Comparison of ENCODE assay signal across 21 mouse cellular contexts in the genomic region with DNA sequence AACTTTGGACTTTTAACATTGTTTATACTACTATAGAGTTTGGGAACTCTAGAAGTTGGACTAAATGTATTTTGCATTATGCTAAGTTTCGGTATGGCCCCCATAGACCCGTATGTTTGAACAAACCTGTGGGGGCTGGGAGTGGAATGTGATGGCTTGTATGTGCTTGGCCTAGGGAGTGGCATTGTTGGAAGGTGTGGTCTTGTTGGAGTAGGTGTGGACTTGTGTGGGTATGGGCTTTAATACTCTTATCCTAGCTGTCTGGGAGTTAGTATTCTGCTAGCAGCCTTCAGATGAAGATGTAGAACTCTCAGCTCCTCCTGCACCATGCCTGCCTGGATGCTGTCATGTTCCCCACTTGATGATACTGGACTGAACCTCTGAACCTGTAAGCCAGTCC.
A peak's percentile ranks its signal among the peaks of the same experiment; 100 is the strongest.
DNase-seq lines count a peak whose midpoint lies in the region; ATAC-seq lines count a peak whose summit lies in the region.
"Had no signal": no experiment of that assay in that cellular context is flagged by ENCODE, and none has a peak within 500 bp of the region (broad histone marks: within the 10 kb centered on the region; RNA-seq: fewer than 3 reads in every experiment).

No protein-coding gene starts in this region.

- no peak overlapping the region for H3K9ac ChIP-seq in liver, embryonic 11.5 days (ENCODE audit: low read depth, low read length)
- no peak overlapping the region for H3K9ac ChIP-seq in liver, embryonic 12.5 days
- H3K9ac ChIP-seq in liver, embryonic 16.5 days (ENCODE audit: low read depth, low read length), result no peak overlapping the region
- no peak overlapping the region for H3K9ac ChIP-seq in forebrain, embryonic 15.5 days (replicated peaks)
- H3K9ac ChIP-seq: embryonic facial prominence, embryonic 13.5 days; embryonic facial prominence, embryonic 15.5 days; forebrain, embryonic 13.5 days had no signal

- no peak overlapping the region for H3K4me2 ChIP-seq in liver, embryonic 11.5 days
- no peak overlapping the region for H3K4me2 ChIP-seq in liver, embryonic 12.5 days
- H3K4me2 ChIP-seq in liver, embryonic 16.5 days (ENCODE audit: low read depth, low read length), result no peak overlapping the region
- no peak overlapping the region for H3K4me2 ChIP-seq in forebrain, embryonic 15.5 days (replicated peaks)
- H3K4me2 ChIP-seq: embryonic facial prominence, embryonic 13.5 days; embryonic facial prominence, embryonic 15.5 days; forebrain, embryonic 13.5 days had no signal

- WGBS in liver, embryonic 11.5 days, result 94% methylated on average over 2 of the region's 2 CpGs
- 86% methylated on average over 2 of the region's 2 CpGs for WGBS in liver, embryonic 12.5 days (ENCODE audit: insufficient replicate concordance)
- WGBS in liver, embryonic 16.5 days (ENCODE audit: insufficient replicate concordance), result 83% methylated on average over 2 of the region's 2 CpGs
- 97% methylated on average over 2 of the region's 2 CpGs for WGBS in forebrain, embryonic 15.5 days

- DNase-seq in liver, embryonic 11.5 days (ENCODE audit: low spot score), result no peak
- DNase-seq in liver, result no peak
- DNase-seq in c-Kit-positive CD71-positive TER-119-positive erythroid progenitor cells, embryonic 14.5 days (ENCODE audit: low spot score), result no peak
- DNase-seq: adrenal gland, adult 2 months; adrenal gland, postnatal 10 days; adrenal gland, postnatal 25 days; cerebellum, adult 11-12 months; cerebellum, adult 2 months; cerebellum, adult 9-10 months; cerebellum, postnatal 10 days; cerebellum, postnatal 25 days had no signal

- H3K4me3 ChIP-seq in liver, embryonic 11.5 days (ENCODE audit: low read depth, low read length), result no peak overlapping the region
- no peak overlapping the region for H3K4me3 ChIP-seq in liver, embryonic 12.5 days
- no peak overlapping the region for H3K4me3 ChIP-seq in liver, embryonic 16.5 days (ENCODE audit: low read depth, low read length)
- H3K4me3 ChIP-seq in forebrain, embryonic 15.5 days, result no peak overlapping the region
- H3K4me3 ChIP-seq: embryonic facial prominence, embryonic 13.5 days; embryonic facial prominence, embryonic 15.5 days; erythroblast, embryonic 14.5 days; forebrain, embryonic 13.5 days had no signal

- 0 out of 2 replicates have a peak, but pooled peaks have one; percentile 62 for ATAC-seq in liver, embryonic 11.5 days (replicated peaks; ENCODE audit: low FRiP score)
- ATAC-seq in liver, embryonic 12.5 days, result no peak
- 0 out of 2 replicates have a peak, but pooled peaks have one; percentile 30 for ATAC-seq in liver, embryonic 16.5 days (ENCODE audit: low read depth)
- ATAC-seq in erythroid progenitor cell, adult 5-6 weeks (replicated peaks; ENCODE audit: low FRiP score, poor library complexity, severe bottlenecking), result 0 out of 2 replicates have a peak, but pooled peaks have one; percentile 51
- 0 out of 2 replicates have a peak, but pooled peaks have one; percentile 58 for ATAC-seq in megakaryocyte-erythroid progenitor cell, adult 5-6 weeks (replicated peaks; ENCODE audit: low FRiP score, low TSS enrichment, poor library complexity, severe bottlenecking)
- no peak for ATAC-seq in forebrain, embryonic 15.5 days (replicated peaks)
- ATAC-seq: forebrain, embryonic 13.5 days; forebrain, embryonic 16.5 days had no signal

- no peak overlapping the region for H3K27ac ChIP-seq in liver, embryonic 11.5 days (ENCODE audit: low read depth, low read length)
- no peak overlapping the region for H3K27ac ChIP-seq in liver, embryonic 12.5 days
- no peak overlapping the region for H3K27ac ChIP-seq in liver, embryonic 16.5 days (ENCODE audit: low read length)
- H3K27ac ChIP-seq in forebrain, embryonic 15.5 days (replicated peaks), result no peak overlapping the region
- H3K27ac ChIP-seq: embryonic facial prominence, embryonic 13.5 days; embryonic facial prominence, embryonic 15.5 days; forebrain, embryonic 13.5 days had no signal

- H3K27me3 ChIP-seq in liver, embryonic 11.5 days (replicated peaks; ENCODE audit: control insufficient read depth, insufficient read depth, low read length), result no peaks in the 10 kb centered on the region
- no peaks in the 10 kb centered on the region for H3K27me3 ChIP-seq in liver, embryonic 12.5 days (replicated peaks)
- H3K27me3 ChIP-seq in liver, embryonic 16.5 days (ENCODE audit: control insufficient read depth, insufficient read depth, low read depth, low read length), result no peaks in the 10 kb centered on the region
- H3K27me3 ChIP-seq in forebrain, embryonic 15.5 days, result no peaks in the 10 kb centered on the region
- H3K27me3 ChIP-seq: embryonic facial prominence, embryonic 13.5 days; embryonic facial prominence, embryonic 15.5 days; forebrain, embryonic 13.5 days had no signal

- no peaks in the 10 kb centered on the region for H3K9me3 ChIP-seq in liver, embryonic 11.5 days (ENCODE audit: control insufficient read depth, low read length)
- no peaks in the 10 kb centered on the region for H3K9me3 ChIP-seq in liver, embryonic 12.5 days (replicated peaks)
- H3K9me3 ChIP-seq in liver, embryonic 16.5 days (replicated peaks; ENCODE audit: control insufficient read depth, low read length), result no peaks in the 10 kb centered on the region
- H3K9me3 ChIP-seq in forebrain, embryonic 15.5 days, result no peaks in the 10 kb centered on the region
- H3K9me3 ChIP-seq: embryonic facial prominence, embryonic 13.5 days; embryonic facial prominence, embryonic 15.5 days; forebrain, embryonic 13.5 days had no signal

- H3K4me1 ChIP-seq in liver, embryonic 11.5 days (replicated peaks; ENCODE audit: control insufficient read depth, insufficient read depth, low read length), result peaks cover 23% of the 10 kb centered on the region
- H3K4me1 ChIP-seq in liver, embryonic 12.5 days, result peaks cover 71% of the 10 kb centered on the region
- H3K4me1 ChIP-seq in liver, embryonic 16.5 days (ENCODE audit: control insufficient read depth, low read depth, low read length), result peaks cover 22% of the 10 kb centered on the region
- H3K4me1 ChIP-seq in forebrain, embryonic 15.5 days, result peaks cover 13% of the 10 kb centered on the region; the same call in 1 of the 2 replicates

- no peaks in the 10 kb centered on the region; the same call in 1 of the 2 replicates for H3K36me3 ChIP-seq in liver, embryonic 11.5 days (ENCODE audit: control insufficient read depth, insufficient read depth, low read length)
- peaks cover 10% of the 10 kb centered on the region for H3K36me3 ChIP-seq in liver, embryonic 12.5 days
- H3K36me3 ChIP-seq in liver, embryonic 16.5 days (ENCODE audit: control insufficient read depth, insufficient read depth), result no peaks in the 10 kb centered on the region
- no peaks in the 10 kb centered on the region for H3K36me3 ChIP-seq in forebrain, embryonic 15.5 days
- H3K36me3 ChIP-seq: embryonic facial prominence, embryonic 15.5 days had no signal

Comparison
In these comparisons a context has a peak if more than half of its experiments do, and no peak if none do; other contexts are left out.
1. ATAC-seq: peak in liver, embryonic 11.5 days (single experiment), liver, embryonic 16.5 days (single experiment), erythroid progenitor cell, adult 5-6 weeks (single experiment) and megakaryocyte-erythroid progenitor cell, adult 5-6 weeks (single experiment); none in liver, embryonic 12.5 days (single experiment) and forebrain, embryonic 15.5 days (single experiment).